Mouse (Mus musculus): Measurements from ENCODE around the gene Rag1.

DNA sequence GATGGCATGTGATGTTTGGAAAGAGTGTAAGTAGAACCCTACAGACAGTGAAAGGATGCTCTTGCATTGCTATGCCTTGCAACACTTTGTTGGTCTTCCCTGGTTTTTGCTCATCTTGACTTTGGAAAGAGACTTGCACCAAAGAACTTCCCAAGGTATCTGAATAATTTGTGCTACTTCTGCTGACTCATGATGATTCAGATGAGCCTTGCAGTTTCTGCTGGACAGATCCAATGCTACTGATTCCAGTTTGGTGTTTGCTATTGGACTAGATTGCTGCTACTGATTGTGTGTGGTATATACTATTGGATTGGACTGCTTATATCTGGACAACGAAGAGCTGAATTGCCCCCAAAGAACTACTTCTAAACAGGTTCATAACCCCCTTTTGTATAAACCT, 46.2 kb downstream of the Rag1 start:
- TF ChIP-seq CTCF (IDR thresholded peaks at IDR 0.05; ENCODE audit: borderline replicate concordance, control insufficient read depth, extremely low read depth, insufficient read depth, low read length, poor library complexity) (no peak), POLR2A (IDR thresholded peaks at IDR 0.05; ENCODE audit: control insufficient read depth, extremely low read depth, insufficient read depth, low read length, poor library complexity) (no peak)

All from thymus, adult 2 months (tissue).